Mouse (Mus musculus): ENCODE results near the gene Gm6657.

Gm6657 gene

DNA sequence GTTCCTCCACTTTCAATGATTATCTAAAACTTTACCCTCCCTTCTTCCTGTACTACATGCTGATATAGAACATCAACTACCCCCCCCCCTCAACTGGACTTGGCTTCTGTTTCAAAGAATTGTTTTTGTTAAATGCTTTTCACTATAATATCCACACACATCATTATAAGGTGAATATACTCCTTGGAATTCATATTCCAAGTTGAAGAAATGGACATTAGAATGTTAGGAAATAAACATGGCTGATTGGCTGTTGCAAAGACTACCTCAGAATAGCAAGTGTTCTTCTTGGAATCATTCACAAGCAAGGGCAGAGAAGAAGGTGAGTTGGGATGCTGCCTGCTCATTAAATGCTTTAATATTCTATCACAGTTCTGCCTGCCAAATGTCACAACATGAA, at the start of gene Gm6657:
Gm6657 (plus strand) TSS at position 301 of the 400 bp plus-strand sequence.
- no peak for DNase-seq

DNA sequence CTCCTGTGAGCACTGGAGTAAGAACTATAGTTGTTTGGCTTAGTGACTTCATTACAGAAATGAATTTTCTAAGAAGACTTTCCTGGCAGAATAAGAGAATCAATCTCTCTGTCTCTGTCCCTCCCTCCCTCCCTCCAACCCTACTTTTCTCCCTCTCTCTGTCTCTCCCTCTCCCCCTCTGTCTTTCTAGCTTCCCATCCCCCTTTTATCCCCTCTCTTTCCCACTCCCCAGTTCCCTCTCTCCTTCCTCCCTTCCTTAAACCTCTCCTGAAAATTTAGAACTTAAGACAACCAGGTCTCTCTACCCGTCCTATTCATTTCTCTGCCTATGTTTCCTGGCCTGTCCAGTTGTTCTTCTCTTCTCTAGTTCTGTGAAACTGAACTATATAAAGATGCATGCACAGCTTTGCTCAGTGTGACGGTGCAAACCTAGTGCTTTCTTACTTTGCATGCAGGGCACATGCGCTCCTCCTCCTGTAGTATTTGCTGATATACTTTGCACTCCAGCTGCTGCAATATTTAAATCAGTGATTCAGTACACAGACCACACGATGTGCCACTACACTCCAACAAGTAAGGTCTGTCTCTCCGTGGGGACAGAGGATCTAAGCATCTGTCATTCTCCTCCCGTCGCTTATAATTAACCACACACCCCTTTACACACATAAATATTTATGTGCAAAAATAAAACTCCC, 40.6 kb upstream of the Gm6657 start:
- no peak for DNase-seq

DNA sequence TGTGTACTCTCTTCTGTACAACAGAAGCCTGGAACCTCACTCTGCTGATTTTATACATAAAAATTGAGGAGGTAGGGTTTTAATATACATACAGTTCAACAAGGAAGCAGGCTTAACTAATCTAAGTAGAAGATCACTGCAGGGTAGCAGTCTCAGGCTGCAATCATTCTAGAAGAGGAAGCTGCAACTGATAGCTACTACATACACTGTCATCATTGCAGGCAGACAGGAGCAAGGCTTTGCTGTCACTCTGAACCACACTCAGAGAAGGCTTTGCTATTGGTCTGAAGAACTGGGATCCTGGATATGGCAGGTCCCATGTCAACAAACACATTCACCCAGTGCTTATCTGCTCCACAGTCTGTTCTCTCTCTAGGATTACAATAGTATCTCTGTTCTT, 23.9 kb upstream of the Gm6657 start:
- no peak for DNase-seq

DNA sequence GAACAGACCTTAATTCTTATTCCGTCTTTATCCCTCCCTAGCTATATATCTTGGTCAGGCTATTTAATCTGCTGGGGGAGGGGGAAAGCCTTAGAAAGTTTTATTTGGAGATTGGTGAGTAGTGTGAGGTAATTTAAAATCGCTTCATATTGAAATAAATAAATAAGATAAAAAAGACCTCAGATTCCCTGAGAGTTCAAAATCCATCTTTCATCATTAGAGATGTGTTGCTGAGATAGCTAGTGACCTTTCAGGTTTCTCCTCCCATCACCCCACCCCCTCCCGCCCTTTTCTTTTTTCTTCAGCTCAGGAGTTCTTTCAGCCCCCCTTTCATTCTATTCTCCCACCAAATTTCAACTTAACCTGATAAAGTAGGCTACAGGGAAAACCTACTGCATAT, 20.1 kb upstream of the Gm6657 start:
- no peak for DNase-seq

DNA sequence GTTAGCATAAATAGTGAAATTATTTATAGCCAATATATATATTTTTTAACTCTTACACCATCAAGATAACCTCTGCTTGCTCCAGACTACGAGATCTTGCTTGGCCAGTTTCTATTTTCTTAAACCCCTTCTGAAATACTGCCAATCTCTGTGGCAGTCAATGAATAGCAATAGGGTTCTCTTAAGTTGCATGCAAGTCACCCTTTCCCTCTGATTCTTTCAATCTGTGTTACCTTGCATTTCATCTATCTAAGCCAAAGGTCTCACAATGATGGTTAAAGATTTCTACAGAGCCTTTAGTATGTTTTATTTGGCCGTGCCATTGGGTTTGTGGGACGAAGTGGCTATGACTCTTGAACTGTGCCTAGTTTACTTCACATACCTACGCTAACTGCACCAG, 19.4 kb upstream of the Gm6657 start:
- no peak for DNase-seq

DNA sequence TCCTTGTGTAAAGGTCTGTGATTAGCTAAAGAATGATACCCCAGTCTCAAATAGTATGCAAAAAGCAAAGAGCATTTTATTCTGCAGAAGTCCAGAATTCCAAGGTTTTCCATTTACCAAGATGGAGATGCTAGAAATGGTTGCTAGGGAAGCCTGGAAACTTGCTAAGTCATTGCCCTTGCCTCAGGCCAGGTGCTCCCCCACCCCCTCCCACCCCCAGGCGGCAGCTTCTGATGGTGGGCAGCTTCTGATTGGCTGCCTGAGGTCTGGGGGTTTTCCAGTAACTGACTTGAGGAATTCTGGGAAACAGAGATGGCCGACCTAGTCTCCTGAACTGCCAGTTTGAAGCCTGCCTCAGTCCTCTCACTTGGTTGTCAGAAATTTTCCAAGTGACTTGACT, 12.6 kb upstream of the Gm6657 start:
- no peak for DNase-seq

DNA sequence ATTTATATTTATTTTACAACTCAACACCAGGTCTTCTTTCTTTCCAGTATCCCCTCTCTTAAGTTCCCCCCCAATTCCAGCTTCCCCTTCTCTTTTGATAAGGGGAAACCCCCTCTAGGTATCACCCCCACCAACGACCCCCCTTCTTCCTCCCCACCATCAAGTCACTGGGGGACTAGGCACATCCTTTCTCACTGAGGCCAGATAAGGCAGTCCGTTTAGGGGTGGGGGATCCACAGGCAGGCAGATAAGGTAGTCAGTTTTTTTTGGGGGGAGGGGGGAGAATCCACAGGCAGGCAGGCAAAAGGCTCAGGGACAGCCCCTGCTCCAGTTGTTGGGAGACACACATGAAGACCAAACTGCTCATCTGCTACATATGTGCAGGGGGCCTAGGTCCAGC, 1.3 kb downstream of the Gm6657 start:
- no peak for DNase-seq

DNA sequence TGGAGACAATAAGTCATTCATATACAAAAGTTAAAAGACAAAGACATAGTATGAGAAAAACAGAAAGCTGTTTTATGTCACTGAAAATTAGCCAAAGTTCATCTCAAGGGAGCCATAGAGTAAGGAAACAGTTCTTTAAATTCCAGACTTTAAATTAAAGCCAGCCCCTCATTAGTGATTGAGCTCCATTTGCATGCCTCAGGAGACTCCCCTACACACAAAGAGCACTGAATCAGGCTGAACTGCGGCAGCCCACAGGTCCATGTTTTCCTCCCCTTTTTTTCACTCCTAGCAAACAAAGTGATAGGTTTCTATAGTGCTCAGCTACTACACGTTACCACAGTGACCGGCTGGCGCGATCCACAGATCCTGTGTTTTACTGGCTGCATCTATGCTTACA, 9.6 kb downstream of the Gm6657 start:
- no peak for DNase-seq

DNA sequence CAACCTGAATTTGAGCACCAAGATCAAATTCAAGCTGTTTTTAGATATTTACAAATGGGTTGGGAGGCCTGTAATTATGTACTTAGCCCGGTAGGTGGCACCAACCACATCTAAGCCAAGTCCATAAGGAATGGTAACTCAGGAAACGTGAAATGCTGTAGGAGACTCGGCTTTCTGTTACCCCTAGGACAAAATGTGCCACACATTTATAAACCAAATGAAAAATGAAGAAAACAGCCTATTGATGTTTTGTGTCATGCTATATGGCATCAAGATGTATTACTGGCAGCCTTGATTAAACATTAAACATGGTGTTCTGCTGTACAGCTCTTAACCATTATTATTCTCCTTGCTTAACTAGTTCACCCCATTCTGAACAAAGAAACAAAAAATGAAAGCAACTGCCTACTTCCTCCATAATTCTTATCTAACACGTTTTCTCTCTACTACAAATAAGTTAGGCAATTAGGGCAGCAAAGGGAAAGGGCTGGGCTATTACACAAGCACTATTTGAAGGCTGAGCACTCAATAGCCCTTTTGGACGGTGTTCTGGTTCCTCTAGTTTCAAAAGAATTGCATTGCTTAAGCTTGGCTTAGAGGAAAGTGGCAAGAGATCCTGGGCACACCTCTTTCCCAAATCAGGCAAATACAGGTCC, 12.0 kb downstream of the Gm6657 start:
- DNase-seq: peak; percentile 50 to 51

DNA sequence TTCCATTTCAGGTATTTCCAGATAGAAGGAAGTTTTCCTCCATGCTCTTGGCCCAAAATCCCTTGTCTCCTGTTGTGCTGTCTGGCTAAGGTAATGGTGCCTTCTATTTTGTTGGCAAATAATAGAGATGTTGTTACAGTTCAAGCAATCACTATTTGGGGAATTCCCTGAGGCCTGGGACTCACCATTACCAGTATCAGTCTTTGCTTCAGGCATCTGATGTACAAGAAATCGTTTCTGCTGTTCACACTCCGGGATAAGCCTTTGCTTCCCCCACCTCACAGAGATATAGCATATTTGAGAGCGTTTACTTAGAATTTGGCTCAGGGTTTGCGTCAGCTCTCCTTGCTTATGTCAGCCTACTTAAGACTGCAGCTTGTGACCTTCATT, 12.5 kb downstream of the Gm6657 start:
- no peak for DNase-seq

DNA sequence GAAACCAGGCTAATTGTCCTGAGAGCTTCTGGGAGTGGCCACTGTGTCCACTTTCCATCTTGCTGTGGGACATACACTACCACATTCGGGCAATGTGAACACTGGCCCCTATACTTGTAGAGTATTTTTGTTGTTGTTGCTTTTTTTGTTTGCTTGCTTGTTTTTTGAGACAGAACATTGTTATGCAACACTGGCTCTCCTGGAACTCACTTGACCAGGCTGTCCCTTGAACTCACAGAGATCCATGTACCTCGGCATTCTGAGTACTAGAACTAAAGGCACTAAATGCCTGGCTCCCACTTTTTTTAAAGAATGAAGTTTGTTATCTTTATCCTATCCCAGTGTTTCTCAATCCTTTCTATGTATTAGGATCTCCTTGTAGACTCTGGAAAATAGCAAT, 15.8 kb downstream of the Gm6657 start:
- no peak for DNase-seq

DNA sequence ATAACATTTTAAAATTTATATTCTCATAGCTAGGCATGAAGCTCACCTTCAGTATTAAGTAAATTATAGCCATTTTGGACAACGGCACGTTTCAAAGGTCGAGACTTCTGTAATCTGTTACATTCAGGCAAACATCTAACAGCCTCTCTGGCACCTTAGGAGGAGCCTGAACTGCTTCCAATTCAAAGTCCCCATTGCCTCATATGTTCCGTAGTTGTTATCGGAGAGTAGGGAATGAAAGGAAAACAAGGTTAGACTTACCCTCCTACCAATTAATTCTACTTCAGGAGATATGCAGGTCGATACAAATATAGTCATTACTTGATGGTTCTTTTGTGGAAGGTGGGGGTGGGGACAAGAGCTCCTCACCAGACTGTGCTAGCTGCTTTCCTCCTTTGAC, 21.4 kb downstream of the Gm6657 start:
- no peak for DNase-seq

DNA sequence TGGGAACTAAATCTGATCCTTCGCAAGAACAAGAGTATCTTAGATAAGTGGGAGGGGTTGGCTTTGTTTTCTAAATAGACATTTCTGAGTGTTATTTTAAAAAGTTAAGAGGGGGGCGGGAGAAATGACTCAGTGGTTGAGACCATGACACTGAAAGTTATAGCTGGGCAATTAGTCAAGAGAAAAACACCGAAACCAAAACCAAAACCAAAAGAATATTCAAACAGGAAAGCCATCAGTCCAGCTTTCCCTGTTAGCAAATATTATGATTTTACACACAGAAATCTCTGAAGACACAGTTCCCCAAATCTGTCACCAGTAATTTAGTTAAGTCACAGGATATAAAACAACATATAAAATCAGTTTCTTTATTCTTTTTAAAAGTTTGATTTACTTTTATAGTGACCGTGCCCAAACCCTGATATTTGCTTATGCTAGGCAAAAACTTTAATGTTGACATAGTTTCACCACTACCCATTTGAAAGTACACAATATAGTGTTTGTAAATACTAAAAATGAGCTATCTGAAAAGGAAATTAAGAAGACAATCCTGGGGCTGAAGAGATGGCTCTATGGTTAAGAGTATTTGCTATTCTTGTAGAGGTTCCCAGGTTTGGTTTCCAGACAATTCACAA, 25.3 kb downstream of the Gm6657 start:
- DNase-seq: no peak

DNA sequence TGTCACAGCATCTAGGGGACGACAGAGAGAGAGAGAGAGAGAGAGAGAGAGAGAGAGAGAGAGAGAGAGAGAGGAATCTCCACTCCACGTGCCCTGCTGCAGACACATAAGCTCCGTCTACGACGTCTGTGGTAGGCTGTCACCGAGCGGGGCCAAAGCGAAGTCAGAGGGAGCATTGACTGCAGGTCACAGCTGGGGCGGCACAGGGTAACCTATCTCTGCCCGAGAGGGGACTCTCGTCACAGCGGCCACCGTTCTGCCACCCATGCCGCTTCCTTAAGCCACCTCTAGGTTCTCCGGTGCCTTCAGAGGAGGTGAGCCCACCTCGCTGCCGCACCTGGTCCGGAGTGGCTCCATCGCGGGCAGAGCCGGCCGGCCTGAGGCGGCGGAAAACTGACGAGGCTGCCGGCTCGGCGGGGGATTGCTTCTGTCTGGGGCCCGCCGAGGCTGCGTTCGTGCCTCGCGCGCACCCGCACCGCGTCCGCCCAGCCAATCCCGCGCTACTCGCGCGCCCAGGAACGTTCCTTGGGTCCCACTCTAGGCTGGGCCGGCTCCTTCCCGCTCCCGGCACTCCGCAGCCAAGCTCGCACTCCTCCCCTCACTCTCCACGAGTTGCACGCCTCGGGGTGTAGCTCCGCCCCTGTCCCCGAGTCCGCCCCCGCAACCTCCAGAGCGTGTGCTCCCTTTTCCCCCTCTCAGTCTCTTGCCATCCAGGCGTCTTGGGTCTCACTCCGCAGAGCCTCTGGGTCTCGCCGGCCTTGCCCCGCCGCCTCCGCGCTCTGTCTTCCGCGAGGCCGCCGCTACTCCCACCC, 31.9 kb downstream of the Gm6657 start, which contains the start of gene Gphn:
Gphn (plus strand) TSS at position 673 of the 812 bp plus-strand sequence.
- peak; percentile 89 to 94 for DNase-seq

DNA sequence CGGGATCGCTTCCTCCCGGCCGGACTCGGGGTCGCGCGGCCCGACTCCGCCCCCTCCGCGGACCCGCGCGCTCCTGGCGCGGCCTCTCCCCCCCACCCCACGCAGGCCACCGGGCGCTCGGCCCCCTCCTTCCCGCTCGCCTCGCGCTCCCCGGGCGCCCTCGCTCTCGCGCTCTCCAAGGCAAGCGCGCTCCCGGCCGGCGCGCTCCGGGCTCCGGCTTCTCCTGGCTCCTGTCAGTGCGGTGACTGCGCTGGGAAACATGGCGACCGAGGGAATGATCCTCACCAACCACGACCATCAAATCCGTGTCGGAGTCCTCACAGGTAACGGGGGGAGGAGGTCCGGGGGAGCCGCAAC, 32.5 kb downstream of the Gm6657 start:
- peak in 1 of 2 experiments; percentile 94 for DNase-seq

DNA sequence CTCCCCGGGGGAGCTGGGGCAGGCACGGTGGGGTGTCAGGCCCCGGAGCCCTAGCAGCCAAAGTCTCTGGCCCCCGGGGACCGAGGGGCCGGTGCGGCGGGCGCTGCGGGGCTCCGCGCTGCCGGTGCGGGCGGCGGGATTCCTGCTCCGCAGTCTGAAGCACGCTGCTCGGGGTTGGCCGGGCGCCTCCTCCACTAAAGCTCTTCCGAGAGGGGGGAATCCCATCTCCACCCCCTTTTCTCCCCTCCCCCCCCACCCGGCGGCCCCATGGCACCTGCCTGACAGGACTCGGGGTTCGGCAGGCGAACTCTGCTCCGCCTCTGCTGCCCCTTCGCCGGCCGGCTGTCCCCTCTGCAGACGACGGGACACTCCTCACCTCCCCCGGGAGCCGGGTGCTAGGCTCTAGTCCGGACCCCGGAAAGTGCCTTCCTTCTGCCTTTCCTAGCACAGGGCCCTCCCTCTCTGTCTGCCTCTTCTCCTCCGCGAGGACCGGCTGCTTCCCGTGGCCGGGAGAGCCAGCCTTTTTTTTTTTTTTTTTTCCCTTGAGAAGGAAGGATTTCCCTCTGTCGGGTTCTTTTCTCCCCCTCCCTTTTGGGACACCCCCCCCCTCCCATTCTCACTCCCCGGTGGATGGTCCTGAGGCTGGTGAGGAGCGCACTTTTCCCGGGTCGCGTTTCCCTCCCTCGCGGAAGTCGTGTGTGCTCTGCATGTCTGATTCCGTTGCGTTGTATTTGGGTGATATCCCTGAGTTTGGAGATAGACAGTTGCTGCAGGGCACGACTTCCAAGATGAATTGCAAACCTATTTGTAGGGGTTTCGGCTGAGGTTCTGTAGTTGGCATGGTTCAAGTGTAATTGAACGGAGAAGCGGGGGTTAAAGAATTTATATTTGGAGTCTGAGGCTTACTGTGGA, 33.2 kb downstream of the Gm6657 start:
- DNase-seq: peak; percentile 56 to 68

DNA sequence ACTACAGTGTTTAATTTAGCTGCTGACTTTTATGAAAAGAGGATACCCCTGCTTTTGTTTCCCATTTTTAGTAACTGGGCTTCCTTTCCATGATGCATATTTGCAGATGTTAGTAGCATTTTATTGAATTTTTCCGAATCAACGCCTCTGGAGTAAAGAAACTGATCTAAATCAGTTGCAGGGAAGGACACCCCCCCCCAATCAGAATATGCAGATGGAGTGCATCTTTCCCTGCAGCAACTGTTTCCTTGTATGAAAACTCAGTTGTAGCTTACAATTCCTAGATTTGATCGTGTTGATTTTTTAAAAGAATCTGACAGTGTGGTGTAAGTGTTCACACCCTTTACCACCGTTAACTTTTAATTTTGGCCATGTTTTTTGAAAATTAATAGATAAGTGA, 34.1 kb downstream of the Gm6657 start:
- DNase-seq: no peak

DNA sequence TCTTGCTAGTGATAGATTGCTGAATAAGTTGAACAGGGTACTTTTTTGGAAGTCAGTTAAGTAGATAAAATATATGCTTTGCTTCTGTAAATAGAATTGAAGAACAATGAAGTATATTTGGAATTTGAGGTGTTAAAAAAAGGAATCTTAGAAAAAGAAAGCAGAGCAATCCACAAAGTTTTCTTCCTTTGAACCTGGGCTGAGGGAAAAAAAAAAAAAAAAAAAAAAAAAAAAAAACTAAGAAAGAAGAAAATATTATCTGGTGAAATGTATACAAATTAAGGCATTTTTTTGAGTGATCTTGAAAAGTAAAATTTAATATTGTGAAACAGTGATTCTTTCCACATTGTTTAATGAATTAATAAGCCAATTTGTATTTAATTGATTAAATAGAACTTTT, 38.5 kb downstream of the Gm6657 start:
- DNase-seq: no peak

DNA sequence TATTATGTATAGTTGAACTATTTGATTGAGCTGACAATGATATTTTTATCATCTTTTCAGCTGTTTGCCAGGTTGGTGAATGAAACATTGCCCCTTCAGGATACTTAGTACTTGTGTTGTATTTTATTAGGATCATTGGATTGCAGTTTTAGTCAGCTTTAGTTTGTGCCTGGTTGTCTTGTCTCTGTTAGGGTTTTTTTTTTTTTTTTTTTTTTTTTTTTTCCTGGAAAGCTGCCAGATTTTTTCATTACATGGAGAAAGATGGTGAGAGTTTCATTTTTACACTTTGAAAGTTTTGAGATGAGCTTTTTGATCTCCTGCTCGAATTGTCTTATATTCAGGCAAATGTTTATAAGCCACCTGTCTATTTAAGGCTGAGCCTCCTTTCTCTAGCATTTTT, 54.3 kb downstream of the Gm6657 start:
- no peak for DNase-seq

DNA sequence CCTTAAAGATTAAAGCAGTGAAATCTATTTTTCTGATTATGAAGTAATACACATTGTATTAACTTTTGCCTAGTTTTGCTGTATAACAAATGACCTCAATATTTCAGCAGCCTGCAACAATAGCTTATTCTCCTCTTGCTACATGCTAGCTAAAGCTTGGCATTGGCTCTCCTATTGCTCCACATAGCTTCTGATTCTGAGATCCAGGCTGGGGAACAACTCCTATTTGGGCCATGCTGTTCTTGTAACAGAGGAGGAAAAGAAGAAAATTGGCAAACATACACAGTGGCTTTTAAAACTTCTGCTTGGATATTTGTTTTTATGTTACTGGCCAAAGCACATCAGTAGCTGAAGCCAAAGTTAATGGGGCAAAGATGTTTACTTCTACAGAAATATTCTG, 55.1 kb downstream of the Gm6657 start:
- DNase-seq: no peak

All from kidney, postnatal 4 days (tissue).